Mouse (Mus musculus): Measurements from ENCODE around the gene Sema3b. TPM values are rescaled to one million over a fixed set of nuclear protein-coding genes. Genes with fewer than 3 reads are reported as not detected.
A peak's percentile ranks its signal among the peaks of the same experiment; 100 is the strongest.

Sema3b gene
- polyA plus RNA-seq (2015; fragmentation: Nextera tagmentation; extraction: Ambion mirVana): 14.9 and 16.3 TPM in 2 replicates

DNA sequence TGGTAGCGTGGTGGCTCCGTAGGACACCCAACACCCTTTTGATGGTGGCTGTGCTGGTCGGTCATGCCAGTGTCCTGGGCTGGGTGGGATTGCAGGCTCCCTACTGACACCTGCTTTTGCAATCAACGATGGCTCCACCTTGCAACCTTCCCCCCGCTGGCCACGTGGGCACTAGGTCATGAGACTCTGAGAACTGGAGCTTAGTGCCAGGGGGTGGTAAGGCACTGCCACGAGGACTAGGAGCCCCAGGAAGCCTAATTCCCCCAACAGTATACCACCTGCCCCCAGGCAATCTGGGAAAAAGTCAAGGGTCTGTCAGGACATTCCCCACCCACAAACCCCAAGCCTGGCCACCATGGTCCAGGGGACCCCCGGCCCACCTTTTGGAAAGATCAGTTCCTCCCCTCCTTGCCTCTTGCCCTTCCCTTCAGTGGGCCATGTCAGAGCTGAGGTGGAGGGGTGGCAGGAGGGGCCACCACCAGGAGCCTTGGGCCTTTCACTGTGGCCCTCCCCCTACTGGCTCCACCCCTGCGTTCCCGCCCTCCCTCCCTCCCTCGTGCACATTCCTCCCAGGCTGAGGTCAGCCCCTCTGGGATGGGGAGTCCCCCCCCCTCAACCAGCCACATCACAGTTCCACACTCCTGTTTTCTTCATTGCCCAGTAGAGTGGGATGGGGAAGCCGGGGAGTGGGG, at the start of gene Sema3b:
Gene Sema3b (minus strand): TSS at position 489 of the 692 bp plus-strand sequence.
- ATAC-seq (ENCODE audit: insufficient read depth, low FRiP score): no peak; the same call in 1 of the 2 replicates
- no peaks in the 10 kb centered on the region for H3K36me3 ChIP-seq (ENCODE audit: control insufficient read depth, insufficient read depth, low read length)
- 34% methylated on average over 12 of the region's 12 CpGs for WGBS

DNA sequence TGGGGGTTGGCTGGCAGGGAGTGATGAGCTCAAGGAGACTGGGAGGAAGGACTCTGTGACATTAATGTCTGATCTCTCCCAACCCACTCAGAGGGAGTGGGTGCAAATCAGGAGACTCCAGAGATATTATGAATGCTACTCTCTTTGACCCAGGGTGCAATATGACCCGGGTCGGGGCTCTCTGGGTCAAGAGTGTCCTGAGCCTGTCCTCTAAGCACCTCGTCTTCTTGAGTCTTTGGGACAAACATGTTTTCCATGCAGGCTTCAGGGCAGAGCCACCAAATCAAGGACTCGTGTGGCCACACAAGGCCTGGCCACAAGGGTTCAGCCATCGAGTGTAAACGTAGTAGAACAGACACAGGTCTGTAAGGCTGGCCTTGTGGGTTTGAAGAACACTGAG, 49.1 kb upstream of the Sema3b start:
- no peak overlapping the region for H3K9ac ChIP-seq (ENCODE audit: low read length)
- H3K36me3 ChIP-seq (ENCODE audit: control insufficient read depth, insufficient read depth, low read length): no peaks in the 10 kb centered on the region
- no peaks in the 10 kb centered on the region for H3K4me1 ChIP-seq (ENCODE audit: control insufficient read depth, insufficient read depth, low read length)
- ATAC-seq (ENCODE audit: insufficient read depth, low FRiP score): no peak
- 81% methylated on average over 6 of the region's 6 CpGs for WGBS
- no peaks in the 10 kb centered on the region for H3K9me3 ChIP-seq (replicated peaks; ENCODE audit: control insufficient read depth, low read length)
- no peak overlapping the region for H3K4me2 ChIP-seq (ENCODE audit: low read depth, low read length)
- H3K27ac ChIP-seq (ENCODE audit: low read length): no peak overlapping the region
- no peaks in the 10 kb centered on the region for H3K27me3 ChIP-seq (ENCODE audit: control insufficient read depth, insufficient read depth, low read length)
- no peak overlapping the region for H3K4me3 ChIP-seq (replicated peaks; ENCODE audit: low read length)

More for the DNA sequence above, at the start of gene Sema3b:
- H3K4me1 ChIP-seq (ENCODE audit: control insufficient read depth, insufficient read depth, low read length): peaks cover 51% of the 10 kb centered on the region
- no peaks in the 10 kb centered on the region for H3K27me3 ChIP-seq (ENCODE audit: control insufficient read depth, insufficient read depth, low read length)
- peak within 1 kb of the TSS; percentile 38; the same call in 1 of the 2 replicates for H3K9ac ChIP-seq (ENCODE audit: low read length)
- H3K9me3 ChIP-seq (replicated peaks; ENCODE audit: control insufficient read depth, low read length): no peaks in the 10 kb centered on the region
- peak within 1 kb of the TSS; percentile 67; the same call in 1 of the 2 replicates for H3K27ac ChIP-seq (ENCODE audit: low read length)
- H3K4me2 ChIP-seq (ENCODE audit: low read depth, low read length): 0 out of 2 replicates have a peak within 1 kb of the TSS, but pooled peaks have one; percentile 2
- H3K4me3 ChIP-seq (replicated peaks; ENCODE audit: low read length): no peak within 1 kb of the TSS

DNA sequence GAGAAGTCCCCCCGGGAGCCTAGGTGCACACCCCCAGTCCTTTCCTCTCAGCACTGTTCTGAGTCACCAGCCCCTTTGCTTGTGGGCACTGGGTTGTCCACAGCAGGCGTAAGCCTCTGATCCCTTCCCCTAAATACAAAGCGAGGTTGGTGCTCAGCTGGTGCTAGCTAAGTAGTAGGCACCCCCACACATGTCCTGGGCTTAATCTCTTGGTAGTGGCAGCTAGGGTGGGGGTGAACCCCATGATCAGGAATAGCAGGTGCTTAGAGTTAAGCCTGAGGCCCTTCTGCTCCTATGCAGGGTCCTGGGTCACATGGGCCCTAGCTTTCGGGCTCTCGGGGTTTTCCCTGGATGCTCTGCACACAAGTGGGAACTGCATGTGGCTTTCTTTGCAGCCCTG, 48.1 kb upstream of the Sema3b start:
- no peaks in the 10 kb centered on the region for H3K4me1 ChIP-seq (ENCODE audit: control insufficient read depth, insufficient read depth, low read length)

DNA sequence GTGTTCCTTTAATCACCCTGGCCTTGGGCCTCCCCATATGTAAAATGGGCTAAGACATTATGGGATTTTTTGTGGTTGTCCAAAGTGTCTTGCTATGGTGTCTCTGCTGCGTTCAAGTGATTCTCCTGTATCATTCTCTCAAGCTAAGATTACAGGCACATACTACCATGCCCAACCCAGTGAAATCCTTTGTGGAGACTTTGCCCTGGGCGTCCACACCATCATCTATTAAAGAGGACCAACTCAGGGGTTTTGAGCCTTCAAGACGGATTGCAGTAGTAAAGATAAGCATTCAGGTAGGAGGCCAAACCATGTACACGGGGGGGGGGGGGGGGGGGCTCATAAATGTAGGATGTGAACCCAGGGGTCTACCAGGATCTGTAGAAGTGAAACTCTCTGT, 45.6 kb upstream of the Sema3b start:
- H3K27ac ChIP-seq (ENCODE audit: low read length): no peak overlapping the region
- 66% methylated on average over 4 of the region's 4 CpGs for WGBS
- no peaks in the 10 kb centered on the region for H3K36me3 ChIP-seq (ENCODE audit: control insufficient read depth, insufficient read depth, low read length)
- no peaks in the 10 kb centered on the region for H3K27me3 ChIP-seq (ENCODE audit: control insufficient read depth, insufficient read depth, low read length)
- no peaks in the 10 kb centered on the region for H3K9me3 ChIP-seq (replicated peaks; ENCODE audit: control insufficient read depth, low read length)
- H3K9ac ChIP-seq (ENCODE audit: low read length): no peak overlapping the region
- H3K4me1 ChIP-seq (ENCODE audit: control insufficient read depth, insufficient read depth, low read length): peaks cover 4% of the 10 kb centered on the region; the same call in 1 of the 2 replicates
- no peak overlapping the region for H3K4me2 ChIP-seq (ENCODE audit: low read depth, low read length)
- ATAC-seq (ENCODE audit: insufficient read depth, low FRiP score): no peak
- no peak overlapping the region for H3K4me3 ChIP-seq (replicated peaks; ENCODE audit: low read length)

More for the DNA sequence above, 48.1 kb upstream of the Sema3b start:
- Histone ChIP-seq H3K9ac (ENCODE audit: low read length) (no peak overlapping the region), H3K4me3 (replicated peaks; ENCODE audit: low read length) (no peak overlapping the region), H3K27ac (ENCODE audit: low read length) (no peak overlapping the region), H3K27me3 (ENCODE audit: control insufficient read depth, insufficient read depth, low read length) (no peaks in the 10 kb centered on the region), H3K4me2 (ENCODE audit: low read depth, low read length) (no peak overlapping the region), H3K9me3 (replicated peaks; ENCODE audit: control insufficient read depth, low read length) (no peaks in the 10 kb centered on the region), H3K36me3 (ENCODE audit: control insufficient read depth, insufficient read depth, low read length) (no peaks in the 10 kb centered on the region)
- ATAC-seq (ENCODE audit: insufficient read depth, low FRiP score): no peak
- 84% methylated on average over 5 of the region's 5 CpGs for WGBS

DNA sequence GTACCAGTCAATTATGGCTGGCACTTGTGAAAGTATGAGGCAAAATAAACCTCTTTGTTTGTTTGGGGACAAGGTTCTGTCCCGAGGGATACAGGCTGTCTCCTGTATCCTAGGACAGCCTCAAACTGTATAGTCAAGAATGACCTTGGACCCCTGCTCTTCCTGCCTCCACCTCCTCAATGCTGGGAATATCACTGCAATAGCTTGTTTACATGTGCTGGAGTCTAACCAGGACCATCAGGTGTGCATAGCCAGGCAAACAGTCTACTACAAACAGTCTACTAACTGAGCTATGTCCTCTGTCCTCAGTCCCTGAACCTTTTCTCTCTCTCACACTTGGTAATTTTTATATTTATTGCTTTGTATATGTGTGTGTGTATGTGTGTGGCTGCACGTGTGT, 44.4 kb upstream of the Sema3b start:
- Histone ChIP-seq H3K9me3 (replicated peaks; ENCODE audit: control insufficient read depth, low read length) (no peaks in the 10 kb centered on the region), H3K4me1 (ENCODE audit: control insufficient read depth, insufficient read depth, low read length) (peaks cover 4% of the 10 kb centered on the region; the same call in 1 of the 2 replicates), H3K27me3 (ENCODE audit: control insufficient read depth, insufficient read depth, low read length) (no peaks in the 10 kb centered on the region), H3K4me2 (ENCODE audit: low read depth, low read length) (no peak overlapping the region), H3K4me3 (replicated peaks; ENCODE audit: low read length) (no peak overlapping the region), H3K36me3 (ENCODE audit: control insufficient read depth, insufficient read depth, low read length) (no peaks in the 10 kb centered on the region), H3K27ac (ENCODE audit: low read length) (no peak overlapping the region), H3K9ac (ENCODE audit: low read length) (no peak overlapping the region)
- WGBS: 74% methylated on average over 2 of the region's 2 CpGs
- ATAC-seq (ENCODE audit: insufficient read depth, low FRiP score): no peak

DNA sequence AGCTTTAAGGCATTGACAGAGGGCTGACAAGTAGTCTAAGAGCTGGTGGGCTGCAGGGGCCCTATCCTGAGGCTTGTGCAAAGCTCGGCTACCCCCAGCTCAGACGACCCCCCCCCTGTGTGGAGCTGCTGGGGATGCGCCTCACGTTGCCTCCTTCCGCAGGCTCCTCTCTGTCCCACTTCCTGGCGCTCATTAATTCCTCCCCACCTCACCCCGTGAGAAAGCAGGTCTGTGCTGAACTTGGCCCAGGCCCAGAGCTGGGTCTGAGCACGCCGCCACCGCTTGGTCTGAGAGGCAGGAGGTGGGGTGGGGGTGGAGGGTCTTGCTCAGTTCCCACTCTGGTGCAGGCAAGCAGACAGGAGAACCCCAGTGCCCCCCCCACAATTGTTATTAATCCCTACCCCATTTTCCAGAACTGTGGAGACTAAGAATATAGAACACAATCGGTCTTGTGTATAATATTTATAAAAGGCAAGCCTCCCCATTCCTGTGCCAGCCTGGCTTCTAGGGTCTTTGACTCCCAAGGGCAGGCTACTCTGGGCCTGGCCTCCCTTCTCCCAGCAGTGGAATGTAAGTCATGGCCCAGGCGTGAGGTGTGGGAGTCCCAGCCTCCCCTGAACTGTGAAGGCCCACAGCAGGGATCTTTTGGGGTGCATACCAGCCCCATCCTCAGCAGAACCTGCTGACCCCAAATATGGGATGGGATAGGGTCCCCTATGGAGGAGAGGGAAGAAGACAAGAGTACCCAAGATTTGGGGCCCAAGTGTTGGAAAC, 41.9 kb upstream of the Sema3b start:
- H3K9me3 ChIP-seq (replicated peaks; ENCODE audit: control insufficient read depth, low read length): no peaks in the 10 kb centered on the region
- no peaks in the 10 kb centered on the region for H3K36me3 ChIP-seq (ENCODE audit: control insufficient read depth, insufficient read depth, low read length)
- H3K4me2 ChIP-seq (ENCODE audit: low read depth, low read length): no peak overlapping the region
- peak; percentile 30; the same call in 1 of the 2 replicates for ATAC-seq (ENCODE audit: insufficient read depth, low FRiP score)
- H3K27me3 ChIP-seq (ENCODE audit: control insufficient read depth, insufficient read depth, low read length): no peaks in the 10 kb centered on the region
- peak overlapping the region; percentile 21; the same call in 1 of the 2 replicates for H3K9ac ChIP-seq (ENCODE audit: low read length)
- 37% methylated on average over 12 of the region's 12 CpGs for WGBS
- no peak overlapping the region for H3K27ac ChIP-seq (ENCODE audit: low read length)
- no peak overlapping the region for H3K4me3 ChIP-seq (replicated peaks; ENCODE audit: low read length)
- H3K4me1 ChIP-seq (ENCODE audit: control insufficient read depth, insufficient read depth, low read length): peaks cover 4% of the 10 kb centered on the region; the same call in 1 of the 2 replicates

DNA sequence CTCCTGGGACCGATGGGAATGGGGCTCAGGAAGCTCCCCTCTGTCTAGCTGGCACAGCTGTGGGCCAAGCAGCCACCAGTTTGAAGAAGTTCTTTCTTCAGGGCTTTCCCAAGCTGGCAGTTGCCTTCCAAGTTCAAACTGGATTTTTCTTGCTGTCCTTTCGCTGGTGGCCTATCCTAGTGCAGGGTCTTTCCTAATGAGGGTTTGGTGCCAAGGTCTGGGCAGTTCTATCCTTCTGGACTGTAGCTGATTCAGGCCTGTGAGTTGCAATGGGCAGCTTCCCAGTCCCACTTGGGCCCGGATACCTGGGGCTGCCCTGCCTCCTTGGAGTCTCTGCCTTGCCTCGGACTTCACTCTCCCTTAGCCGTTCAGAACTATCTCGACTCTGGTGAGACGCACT, 41.2 kb upstream of the Sema3b start:
- no peak overlapping the region for H3K4me3 ChIP-seq (replicated peaks; ENCODE audit: low read length)
- H3K27ac ChIP-seq (ENCODE audit: low read length): no peak overlapping the region
- no peak overlapping the region for H3K4me2 ChIP-seq (ENCODE audit: low read depth, low read length)
- no peaks in the 10 kb centered on the region for H3K9me3 ChIP-seq (replicated peaks; ENCODE audit: control insufficient read depth, low read length)
- no peak for ATAC-seq (ENCODE audit: insufficient read depth, low FRiP score)
- no peaks in the 10 kb centered on the region for H3K27me3 ChIP-seq (ENCODE audit: control insufficient read depth, insufficient read depth, low read length)
- no peaks in the 10 kb centered on the region for H3K36me3 ChIP-seq (ENCODE audit: control insufficient read depth, insufficient read depth, low read length)
- 0 out of 2 replicates have a peak overlapping the region, but pooled peaks have one; percentile 5 for H3K9ac ChIP-seq (ENCODE audit: low read length)
- peaks cover 7% of the 10 kb centered on the region for H3K4me1 ChIP-seq (ENCODE audit: control insufficient read depth, insufficient read depth, low read length)
- 68% methylated on average over 7 of the region's 7 CpGs for WGBS

DNA sequence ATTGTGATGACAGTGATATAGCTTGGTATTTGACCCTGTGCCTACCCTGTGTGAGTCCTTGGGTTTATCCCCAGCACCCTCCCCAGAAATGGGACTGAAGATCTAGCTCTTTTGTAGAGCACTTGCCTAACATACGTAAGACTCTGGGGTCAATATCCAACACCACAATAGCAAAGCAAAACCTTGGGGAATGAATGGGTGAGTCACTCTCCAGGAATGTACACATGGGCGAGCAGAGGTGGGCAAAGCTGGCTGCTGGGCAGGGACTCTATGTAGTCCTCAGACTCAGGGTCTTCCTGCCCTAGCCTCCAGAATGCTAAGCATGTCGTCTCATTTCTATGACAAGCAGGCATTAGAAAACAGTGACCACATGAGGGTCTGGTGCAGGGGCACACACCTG, 39.7 kb upstream of the Sema3b start:
- Histone ChIP-seq H3K4me3 (replicated peaks; ENCODE audit: low read length) (no peak overlapping the region), H3K4me1 (ENCODE audit: control insufficient read depth, insufficient read depth, low read length) (peaks cover 15% of the 10 kb centered on the region), H3K27me3 (ENCODE audit: control insufficient read depth, insufficient read depth, low read length) (no peaks in the 10 kb centered on the region), H3K9ac (ENCODE audit: low read length) (no peak overlapping the region), H3K9me3 (replicated peaks; ENCODE audit: control insufficient read depth, low read length) (no peaks in the 10 kb centered on the region), H3K27ac (ENCODE audit: low read length) (no peak overlapping the region), H3K36me3 (ENCODE audit: control insufficient read depth, insufficient read depth, low read length) (no peaks in the 10 kb centered on the region), H3K4me2 (ENCODE audit: low read depth, low read length) (no peak overlapping the region)
- ATAC-seq (ENCODE audit: insufficient read depth, low FRiP score): no peak
- 45% methylated on average over 3 of the region's 3 CpGs for WGBS

DNA sequence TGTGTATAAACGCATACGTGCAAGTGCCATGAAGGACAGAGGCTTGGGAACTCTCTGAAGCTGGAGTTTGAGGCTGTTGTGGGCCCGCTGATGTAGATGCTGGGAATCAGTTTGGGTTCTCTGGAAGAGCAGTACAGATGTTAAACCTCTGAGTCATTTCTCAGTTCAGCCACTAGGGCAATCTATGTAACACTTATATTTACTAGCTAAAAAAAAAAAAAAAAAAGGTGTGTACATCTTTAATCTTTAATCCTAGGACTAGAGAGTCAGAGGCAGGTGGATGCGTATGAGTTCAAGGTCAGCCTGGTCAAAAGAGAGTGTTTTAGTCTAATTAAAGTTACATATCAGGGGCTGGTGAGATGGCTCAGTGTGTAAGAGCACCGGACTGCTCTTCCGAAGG, 37.9 kb upstream of the Sema3b start:
- WGBS: 78% methylated on average over 6 of the region's 6 CpGs
- no peak overlapping the region for H3K9ac ChIP-seq (ENCODE audit: low read length)
- H3K27me3 ChIP-seq (ENCODE audit: control insufficient read depth, insufficient read depth, low read length): no peaks in the 10 kb centered on the region
- H3K4me2 ChIP-seq (ENCODE audit: low read depth, low read length): no peak overlapping the region
- no peaks in the 10 kb centered on the region for H3K9me3 ChIP-seq (replicated peaks; ENCODE audit: control insufficient read depth, low read length)
- H3K4me3 ChIP-seq (replicated peaks; ENCODE audit: low read length): no peak overlapping the region
- H3K27ac ChIP-seq (ENCODE audit: low read length): no peak overlapping the region
- peaks cover 15% of the 10 kb centered on the region for H3K4me1 ChIP-seq (ENCODE audit: control insufficient read depth, insufficient read depth, low read length)
- H3K36me3 ChIP-seq (ENCODE audit: control insufficient read depth, insufficient read depth, low read length): no peaks in the 10 kb centered on the region
- ATAC-seq (ENCODE audit: insufficient read depth, low FRiP score): no peak
